Mouse (Mus musculus) heart, adult 9 months (tissue): ENCODE data around the gene Fam216b.

Experiments
- DNase-seq, 2 experiments: peaks; one replicate each; pipeline ENCODE4 v3.0.0; 2022; ENCODE audit warnings: low spot score in 2 of 2

Gene Fam216b

GRCm38 (mm10) chr14:78043079-78043478 is 45.7 kb downstream of the Fam216b start:
- no peak for DNase-seq

GRCm38 (mm10) chr14:78041886-78042526 is 46.8 kb downstream of the Fam216b start:
- no peak for DNase-seq

- DNase-seq, result no peak
Measured at GRCm38 (mm10) chr14:78040643-78041042, 48.2 kb downstream of the Fam216b start.

GRCm38 (mm10) chr14:78038876-78039275 is 49.9 kb downstream of the Fam216b start:
- DNase-seq, result no peak
